Mouse (Mus musculus): Measurements from ENCODE around the gene Cops3.

- no peak for TF ChIP-seq CTCF (IDR thresholded peaks at IDR 0.05; ENCODE audit: extremely low read depth, insufficient read length, insufficient replicate concordance, low read depth, low read length)
- no peak for TF ChIP-seq POLR2A (IDR thresholded peaks at IDR 0.05; ENCODE audit: low read depth, low read length)
These were observed 26.4 kb downstream of the Cops3 start for GRCm38 (mm10) chr11:59813276-59813675.
